Mouse (Mus musculus) neural tube, embryonic 11.5 days (tissue): ENCODE data around the gene Abca15. TPM values are rescaled to one million over a fixed set of nuclear protein-coding genes. Genes with fewer than 3 reads are reported as not detected.
"Not testable (repeated sequence)": the region's sequence is repeated elsewhere in the genome, so short reads cannot be mapped to it uniquely, and the experiment has no call there.

Source experiments
- ATAC-seq: fragments of 200-750 bp; cut with Nextera tagmentation; 2 replicates; pipeline ENCODE4 v1.8.0; 2017; ENCODE audit warnings: moderate number of reproducible peaks, mild to moderate bottlenecking, moderate TSS enrichment, moderate library complexity; ENCODE audit not compliant: insufficient read depth, low FRiP score, low TSS enrichment
- DNase-seq: peaks from one replicate; pipeline ENCODE4 v3.0.0-alpha.2; 2015; ENCODE audit warnings: low spot score
- H3K27ac ChIP-seq: fragments of 300-500 bp; sonication (generic); 2 replicates; pipeline ENCODE4 v1.5.1; 2014; ENCODE audit warnings: low read depth, mild to moderate bottlenecking, low read length
- H3K27me3 ChIP-seq: fragments of 300-500 bp; sonication (generic); 2 replicates; pipeline ENCODE4 v1.6.1; 2014; ENCODE audit warnings: mild to moderate bottlenecking, low read length, mixed read lengths; ENCODE audit not compliant: control insufficient read depth, insufficient read depth
- H3K36me3 ChIP-seq: fragments of 300-500 bp; sonication (generic); 2 replicates; pipeline ENCODE4 v1.6.1; 2014; ENCODE audit warnings: mild to moderate bottlenecking, low read length, moderate library complexity, mixed read lengths; ENCODE audit not compliant: control insufficient read depth, insufficient read depth
- H3K4me1 ChIP-seq: fragments of 300-500 bp; sonication (generic); 2 replicates; pipeline ENCODE4 v1.6.1; 2014; ENCODE audit warnings: low read length, mixed read lengths; ENCODE audit not compliant: control insufficient read depth, insufficient read depth
- H3K4me2 ChIP-seq: fragments of 300-500 bp; sonication (generic); 2 replicates; pipeline ENCODE4 v1.6.1; 2014; ENCODE audit warnings: low read depth, mild to moderate bottlenecking, moderate library complexity
- H3K4me3 ChIP-seq: fragments of 300-500 bp; sonication (generic); 2 replicates; pipeline ENCODE4 v1.5.1; 2014; ENCODE audit warnings: low read depth, low read length
- H3K9ac ChIP-seq: fragments of 300-500 bp; sonication (generic); 2 replicates; pipeline ENCODE4 v1.6.1; 2014; ENCODE audit warnings: mild to moderate bottlenecking, low read length
- H3K9me3 ChIP-seq: fragments of 300-500 bp; sonication (generic); 2 replicates; pipeline ENCODE4 v1.6.1; 2016; ENCODE audit warnings: low read length; ENCODE audit not compliant: control insufficient read depth
- WGBS: fragments of 180-500 bp; shearing (Covaris S2); extraction: QIAGEN DNeasy Blood & Tissue Kit; methylation state at CpG from one replicate; pipeline ENCODE4 v1.1.7; 2014; 5-methylcytosine and 5-hydroxymethylcytosine counted together
- polyA plus RNA-seq: library from polyadenylated mRNA; unstranded; fragments of >200 nt; fragmentation: Nextera tagmentation; extraction: Ambion mirVana; gene quantifications from 2 replicates; pipeline ENCODE4 v1.2.1, GENCODE M21; 2014

Abca15 gene
- polyA plus RNA-seq = not detected in 2 replicates

- no peaks in the 10 kb centered on the region for H3K9me3 ChIP-seq
- no peaks in the 10 kb centered on the region for H3K27me3 ChIP-seq
- H3K4me1 ChIP-seq = no peaks in the 10 kb centered on the region
- DNase-seq (peak; percentile 11), ATAC-seq (no peak)
- no peak within 1 kb of the TSS for H3K9ac ChIP-seq
- no peak within 1 kb of the TSS for H3K27ac ChIP-seq
- H3K4me2 ChIP-seq = peak within 1 kb of the TSS; percentile 39; the same call in 1 of the 2 replicates
- H3K36me3 ChIP-seq = no peaks in the 10 kb centered on the region
- WGBS = 86% methylated on average over 22 of the region's 22 CpGs
- no peak within 1 kb of the TSS for H3K4me3 ChIP-seq
These were observed at the start of gene Abca15 for GRCm38 (mm10) chr7:120328087-120328793. Gene Abca15 (plus strand): TSS chr7:120328670.

GRCm38 (mm10) chr7:120285286-120285685, 43.2 kb upstream of the Abca15 start:
- DNase-seq (no peak), ATAC-seq (no peak)
- Histone ChIP-seq H3K4me2 (no peak overlapping the region), H3K27ac (no peak overlapping the region), H3K36me3 (no peaks in the 10 kb centered on the region), H3K4me1 (no peaks in the 10 kb centered on the region), H3K9me3 (no peaks in the 10 kb centered on the region), H3K27me3 (no peaks in the 10 kb centered on the region), H3K9ac (no peak overlapping the region), H3K4me3 (no peak overlapping the region)
- WGBS = 79% methylated on average over 3 of the region's 3 CpGs

GRCm38 (mm10) chr7:120316086-120316485, 12.4 kb upstream of the Abca15 start:
- ATAC-seq (no peak), DNase-seq (no peak)
- Histone ChIP-seq H3K4me3 (no peak overlapping the region), H3K9ac (no peak overlapping the region), H3K4me2 (no peak overlapping the region), H3K9me3 (no peaks in the 10 kb centered on the region), H3K4me1 (no peaks in the 10 kb centered on the region), H3K27ac (no peak overlapping the region), H3K27me3 (no peaks in the 10 kb centered on the region), H3K36me3 (no peaks in the 10 kb centered on the region)
- WGBS = 94% methylated on average over 1 of the region's 1 CpGs

GRCm38 (mm10) chr7:120322963-120323362, 5.5 kb upstream of the Abca15 start:
- H3K27me3 ChIP-seq = no peaks in the 10 kb centered on the region
- H3K27ac ChIP-seq = no peak overlapping the region
- H3K4me3 ChIP-seq = no peak overlapping the region
- no peak overlapping the region for H3K9ac ChIP-seq
- DNase-seq (no peak), ATAC-seq (no peak)
- no peak overlapping the region for H3K4me2 ChIP-seq
- H3K4me1 ChIP-seq = no peaks in the 10 kb centered on the region
- 46% methylated on average over 4 of the region's 4 CpGs for WGBS
- no peaks in the 10 kb centered on the region for H3K36me3 ChIP-seq
- no peaks in the 10 kb centered on the region for H3K9me3 ChIP-seq

GRCm38 (mm10) chr7:120325911-120326310, 2.6 kb upstream of the Abca15 start:
- WGBS = 72% methylated on average over 2 of the region's 2 CpGs
- H3K9ac ChIP-seq, H3K27me3 ChIP-seq, H3K4me2 ChIP-seq, H3K4me1 ChIP-seq, H3K36me3 ChIP-seq, H3K4me3 ChIP-seq, H3K27ac ChIP-seq, ATAC-seq, DNase-seq, H3K9me3 ChIP-seq: not testable (repeated sequence)

GRCm38 (mm10) chr7:120327220-120328073, 1.0 kb upstream of the Abca15 start:
- Histone ChIP-seq H3K4me2 (peak overlapping the region; percentile 39), H3K4me1 (no peaks in the 10 kb centered on the region), H3K9me3 (no peaks in the 10 kb centered on the region), H3K9ac (no peak overlapping the region), H3K4me3 (peak overlapping the region; percentile 12; the same call in 1 of the 2 replicates), H3K27me3 (no peaks in the 10 kb centered on the region), H3K36me3 (no peaks in the 10 kb centered on the region), H3K27ac (no peak overlapping the region)
- whole genome bisulfite sequencing = 15% methylated on average over 22 of the region's 22 CpGs
- DNase-seq (peak; percentile 30), ATAC-seq (peak; percentile 54)

GRCm38 (mm10) chr7:120361159-120361558, 32.7 kb downstream of the Abca15 start:
- ATAC-seq = no peak

GRCm38 (mm10) chr7:120409447-120409846, 81.0 kb downstream of the Abca15 start, which contains the start of gene Abca16:
Gene Abca16 (plus strand): TSS chr7:120409647.
- Histone ChIP-seq H3K4me3 (no peak within 1 kb of the TSS), H3K27ac (no peak within 1 kb of the TSS), H3K4me2 (no peak within 1 kb of the TSS), H3K9ac (no peak within 1 kb of the TSS), H3K27me3 (no peaks in the 10 kb centered on the region), H3K4me1 (no peaks in the 10 kb centered on the region), H3K36me3 (no peaks in the 10 kb centered on the region), H3K9me3 (no peaks in the 10 kb centered on the region)
- ATAC-seq = no peak
- DNase-seq = no peak
- 80% methylated on average over 10 of the region's 10 CpGs for WGBS

More at GRCm38 (mm10) chr7:120361159-120361558, 32.7 kb downstream of the Abca15 start:
- no peaks in the 10 kb centered on the region for H3K9me3 ChIP-seq
- no peaks in the 10 kb centered on the region for H3K36me3 ChIP-seq
- peak; percentile 39 for DNase-seq
- no peak overlapping the region for H3K9ac ChIP-seq
- no peak overlapping the region for H3K4me2 ChIP-seq
- no peak overlapping the region for H3K4me3 ChIP-seq
- 41% methylated on average over 13 of the region's 13 CpGs for WGBS
- no peaks in the 10 kb centered on the region for H3K27me3 ChIP-seq
- no peaks in the 10 kb centered on the region for H3K4me1 ChIP-seq
- no peak overlapping the region for H3K27ac ChIP-seq
